Mouse (Mus musculus) intestine, embryonic 16.5 days (tissue): ENCODE measurements around the gene Lsm4. TPM values are rescaled to one million over a fixed set of nuclear protein-coding genes. Genes with fewer than 3 reads are reported as not detected.
A peak's percentile ranks its signal among the peaks of the same experiment; 100 is the strongest.

Experiments
- ATAC-seq: fragments of 200-750 bp; cut with Nextera tagmentation; 2 replicates; pipeline ENCODE4 v1.8.0; 2017; ENCODE audit warnings: moderate TSS enrichment, moderate library complexity
- H3K27ac ChIP-seq: fragments of 300-500 bp; sonication (generic); 2 replicates; pipeline ENCODE4 v1.5.1; 2014; ENCODE audit warnings: mild to moderate bottlenecking, low read length
- H3K27me3 ChIP-seq: fragments of 300-500 bp; sonication (generic); replicated peaks from 2 replicates; pipeline ENCODE4 v1.6.1; 2014; ENCODE audit warnings: low read length, control low read depth, mixed read lengths; ENCODE audit not compliant: control insufficient read depth, insufficient read depth
- H3K36me3 ChIP-seq: fragments of 300-500 bp; sonication (generic); 2 replicates; pipeline ENCODE4 v1.6.1; 2014; ENCODE audit warnings: low read length, control low read depth; ENCODE audit not compliant: control insufficient read depth, insufficient read depth
- H3K4me1 ChIP-seq: fragments of 300-500 bp; sonication (generic); 2 replicates; pipeline ENCODE4 v1.6.1; 2014; ENCODE audit warnings: low read length, control low read depth, mixed read lengths; ENCODE audit not compliant: control insufficient read depth, insufficient read depth
- H3K4me2 ChIP-seq: fragments of 300-500 bp; sonication (generic); 2 replicates; pipeline ENCODE4 v1.6.1; 2014; ENCODE audit warnings: low read depth, low read length, control low read depth
- H3K4me3 ChIP-seq: fragments of 300-500 bp; sonication (generic); 2 replicates; pipeline ENCODE4 v1.5.1; 2014; ENCODE audit warnings: mild to moderate bottlenecking, low read length
- H3K9ac ChIP-seq: fragments of 300-500 bp; sonication (generic); 2 replicates; pipeline ENCODE4 v1.6.1; 2014; ENCODE audit warnings: low read depth, low read length
- H3K9me3 ChIP-seq: fragments of 300-500 bp; sonication (generic); 2 replicates; pipeline ENCODE4 v1.6.1; 2016; ENCODE audit warnings: low read length, control low read depth; ENCODE audit not compliant: control insufficient read depth
- WGBS: fragments of 180-500 bp; shearing (Covaris S2); extraction: QIAGEN DNeasy Blood & Tissue Kit; methylation state at CpG from one replicate; pipeline ENCODE4 v1.1.7; 2014; 5-methylcytosine and 5-hydroxymethylcytosine counted together
- polyA plus RNA-seq: library from polyadenylated mRNA; unstranded; fragments of >200 nt; fragmentation: Nextera tagmentation; extraction: Ambion mirVana; gene quantifications from 2 replicates; pipeline ENCODE4 v1.2.1, GENCODE M21; 2015

The Lsm4 gene
- polyA plus RNA-seq, 1 experiment from 2014 or later: 228 TPM

- H3K4me2 ChIP-seq: no peak overlapping the region
- no peak overlapping the region for H3K4me3 ChIP-seq
- H3K4me1 ChIP-seq: peaks cover 24% of the 10 kb centered on the region
- no peaks in the 10 kb centered on the region for H3K9me3 ChIP-seq
- peaks cover 3% of the 10 kb centered on the region; the same call in 1 of the 2 replicates for H3K36me3 ChIP-seq
- H3K27me3 ChIP-seq: no peaks in the 10 kb centered on the region
- no peak overlapping the region for H3K27ac ChIP-seq
- whole genome bisulfite sequencing: 70% methylated on average over 10 of the region's 10 CpGs
- peak overlapping the region; percentile 24; the same call in 1 of the 2 replicates for H3K9ac ChIP-seq
- no peak for ATAC-seq
Observed at GRCm38 (mm10) chr8:70671615-70672324, 1.3 kb upstream of the Lsm4 start.

- Histone ChIP-seq H3K9ac (peak overlapping the region; percentile 68), H3K4me3 (peak overlapping the region; percentile 41), H3K36me3 (peaks cover 3% of the 10 kb centered on the region; the same call in 1 of the 2 replicates), H3K9me3 (no peaks in the 10 kb centered on the region), H3K4me1 (peaks cover 20% of the 10 kb centered on the region), H3K4me2 (peak overlapping the region; percentile 55), H3K27ac (peak overlapping the region; percentile 73; the same call in 1 of the 2 replicates), H3K27me3 (no peaks in the 10 kb centered on the region)
- peak; percentile 15; the same call in 1 of the 2 replicates for ATAC-seq
- 37% methylated on average over 19 of the region's 19 CpGs for WGBS
Observed at GRCm38 (mm10) chr8:70672325-70673078, 546 bp upstream of the Lsm4 start.

GRCm38 (mm10) chr8:70674109-70674508 is 1.1 kb downstream of the Lsm4 start:
- peak overlapping the region; percentile 72 for H3K4me3 ChIP-seq
- peaks cover 6% of the 10 kb centered on the region; the same call in 1 of the 2 replicates for H3K36me3 ChIP-seq
- ATAC-seq: 0 out of 2 replicates have a peak, but pooled peaks have one; percentile 6
- peaks cover 23% of the 10 kb centered on the region for H3K4me1 ChIP-seq
- peak overlapping the region; percentile 84 for H3K9ac ChIP-seq
- H3K27me3 ChIP-seq: no peaks in the 10 kb centered on the region
- WGBS: 62% methylated on average over 3 of the region's 3 CpGs
- peak overlapping the region; percentile 87 for H3K4me2 ChIP-seq
- no peaks in the 10 kb centered on the region for H3K9me3 ChIP-seq
- H3K27ac ChIP-seq: peak overlapping the region; percentile 95

GRCm38 (mm10) chr8:70674716-70675115 is 1.7 kb downstream of the Lsm4 start:
- H3K9ac ChIP-seq: peak overlapping the region; percentile 84
- peak overlapping the region; percentile 87 for H3K4me2 ChIP-seq
- 65% methylated on average over 4 of the region's 4 CpGs for WGBS

GRCm38 (mm10) chr8:70675336-70675735 is 2.3 kb downstream of the Lsm4 start:
- H3K4me3 ChIP-seq: no peak overlapping the region
- H3K4me2 ChIP-seq: peak overlapping the region; percentile 20; the same call in 1 of the 2 replicates
- H3K9me3 ChIP-seq: no peaks in the 10 kb centered on the region
- WGBS: 96% methylated on average over 1 of the region's 1 CpGs
- no peaks in the 10 kb centered on the region for H3K27me3 ChIP-seq
- peak overlapping the region; percentile 95 for H3K27ac ChIP-seq
- peaks cover 34% of the 10 kb centered on the region for H3K4me1 ChIP-seq
- no peak for ATAC-seq
- H3K36me3 ChIP-seq: peaks cover 6% of the 10 kb centered on the region; the same call in 1 of the 2 replicates
- no peak overlapping the region for H3K9ac ChIP-seq

More at GRCm38 (mm10) chr8:70674716-70675115, 1.7 kb downstream of the Lsm4 start:
- Histone ChIP-seq H3K27me3 (no peaks in the 10 kb centered on the region), H3K4me3 (no peak overlapping the region), H3K4me1 (peaks cover 27% of the 10 kb centered on the region), H3K27ac (peak overlapping the region; percentile 95), H3K36me3 (peaks cover 6% of the 10 kb centered on the region; the same call in 1 of the 2 replicates), H3K9me3 (no peaks in the 10 kb centered on the region)
- ATAC-seq: 0 out of 2 replicates have a peak, but pooled peaks have one; percentile 5

- peaks cover 44% of the 10 kb centered on the region for H3K4me1 ChIP-seq
- H3K27me3 ChIP-seq: no peaks in the 10 kb centered on the region
- H3K9ac ChIP-seq: no peak overlapping the region
- H3K9me3 ChIP-seq: no peaks in the 10 kb centered on the region
- H3K4me3 ChIP-seq: no peak overlapping the region
- H3K4me2 ChIP-seq: no peak overlapping the region
- peaks cover 6% of the 10 kb centered on the region; the same call in 1 of the 2 replicates for H3K36me3 ChIP-seq
- no peak for ATAC-seq
- 90% methylated on average over 15 of the region's 15 CpGs for WGBS
- H3K27ac ChIP-seq: no peak overlapping the region
Observed at GRCm38 (mm10) chr8:70677451-70678080, 4.5 kb downstream of the Lsm4 start.

- peaks cover 46% of the 10 kb centered on the region for H3K4me1 ChIP-seq
- no peak overlapping the region for H3K4me2 ChIP-seq
- ATAC-seq: no peak
- H3K27me3 ChIP-seq: no peaks in the 10 kb centered on the region
- no peak overlapping the region for H3K9ac ChIP-seq
- H3K4me3 ChIP-seq: no peak overlapping the region
- peak overlapping the region; percentile 82; the same call in 1 of the 2 replicates for H3K27ac ChIP-seq
- no peaks in the 10 kb centered on the region for H3K9me3 ChIP-seq
- peaks cover 6% of the 10 kb centered on the region; the same call in 1 of the 2 replicates for H3K36me3 ChIP-seq
Observed at GRCm38 (mm10) chr8:70678679-70679078, 5.6 kb downstream of the Lsm4 start.

- WGBS: 87% methylated on average over 4 of the region's 4 CpGs
- H3K27ac ChIP-seq: peak overlapping the region; percentile 82
Observed at GRCm38 (mm10) chr8:70679404-70679803, 6.4 kb downstream of the Lsm4 start.

GRCm38 (mm10) chr8:70680039-70680438 is 7.0 kb downstream of the Lsm4 start:
- no peak overlapping the region for H3K4me2 ChIP-seq
- H3K36me3 ChIP-seq: peaks cover 6% of the 10 kb centered on the region; the same call in 1 of the 2 replicates
- peak; percentile 36 for ATAC-seq
- H3K4me3 ChIP-seq: no peak overlapping the region
- H3K27me3 ChIP-seq: no peaks in the 10 kb centered on the region
- peak overlapping the region; percentile 82 for H3K27ac ChIP-seq
- 0 out of 2 replicates have a peak overlapping the region, but pooled peaks have one; percentile 10 for H3K9ac ChIP-seq
- H3K4me1 ChIP-seq: peaks cover 32% of the 10 kb centered on the region
- H3K9me3 ChIP-seq: no peaks in the 10 kb centered on the region
- WGBS: 63% methylated on average over 3 of the region's 3 CpGs

More at GRCm38 (mm10) chr8:70679404-70679803, 6.4 kb downstream of the Lsm4 start:
- no peak overlapping the region for H3K4me3 ChIP-seq
- peak; percentile 66 for ATAC-seq
- no peaks in the 10 kb centered on the region for H3K27me3 ChIP-seq
- no peak overlapping the region for H3K4me2 ChIP-seq
- peaks cover 6% of the 10 kb centered on the region; the same call in 1 of the 2 replicates for H3K36me3 ChIP-seq
- H3K9me3 ChIP-seq: no peaks in the 10 kb centered on the region
- H3K9ac ChIP-seq: peak overlapping the region; percentile 25; the same call in 1 of the 2 replicates
- peaks cover 39% of the 10 kb centered on the region for H3K4me1 ChIP-seq
